Mouse (Mus musculus): ENCODE data around the gene Stx16.

- TF ChIP-seq POLR2A (IDR thresholded peaks at IDR 0.05; ENCODE audit: insufficient read depth, low read depth, low read length) (no peak), CTCF (IDR thresholded peaks at IDR 0.05) (no peak), EP300 (IDR thresholded peaks at IDR 0.05; ENCODE audit: insufficient read depth, low read depth, low read length) (no peak)
Observed at GRCm38 (mm10) chr2:174069532-174070049, 6.5 kb upstream of the Stx16 start.

Measured in heart, adult 2 months (tissue).